Mouse (Mus musculus) heart, adult 2 months (tissue): ENCODE data around the gene Pgc.

Experiments
- CTCF ChIP-seq: fragments of 200-600 bp; IDR thresholded peaks from 2 replicates; pipeline ENCODE4 v1.8.1; 2022; ENCODE audit warnings: antibody characterized with exemption, mild to moderate bottlenecking, moderate library complexity
- EP300 ChIP-seq: fragments of 200-500 bp; IDR thresholded peaks from 2 replicates; pipeline ENCODE4 v1.6.1; 2011; ENCODE audit warnings: low read depth, low read length, control low read depth; ENCODE audit not compliant: insufficient read depth
- POLR2A ChIP-seq: fragments of 200-500 bp; IDR thresholded peaks from 2 replicates; pipeline ENCODE4 v1.6.1; 2011; ENCODE audit warnings: mild to moderate bottlenecking, low read depth, low read length, control low read depth; ENCODE audit not compliant: insufficient read depth

DNA sequence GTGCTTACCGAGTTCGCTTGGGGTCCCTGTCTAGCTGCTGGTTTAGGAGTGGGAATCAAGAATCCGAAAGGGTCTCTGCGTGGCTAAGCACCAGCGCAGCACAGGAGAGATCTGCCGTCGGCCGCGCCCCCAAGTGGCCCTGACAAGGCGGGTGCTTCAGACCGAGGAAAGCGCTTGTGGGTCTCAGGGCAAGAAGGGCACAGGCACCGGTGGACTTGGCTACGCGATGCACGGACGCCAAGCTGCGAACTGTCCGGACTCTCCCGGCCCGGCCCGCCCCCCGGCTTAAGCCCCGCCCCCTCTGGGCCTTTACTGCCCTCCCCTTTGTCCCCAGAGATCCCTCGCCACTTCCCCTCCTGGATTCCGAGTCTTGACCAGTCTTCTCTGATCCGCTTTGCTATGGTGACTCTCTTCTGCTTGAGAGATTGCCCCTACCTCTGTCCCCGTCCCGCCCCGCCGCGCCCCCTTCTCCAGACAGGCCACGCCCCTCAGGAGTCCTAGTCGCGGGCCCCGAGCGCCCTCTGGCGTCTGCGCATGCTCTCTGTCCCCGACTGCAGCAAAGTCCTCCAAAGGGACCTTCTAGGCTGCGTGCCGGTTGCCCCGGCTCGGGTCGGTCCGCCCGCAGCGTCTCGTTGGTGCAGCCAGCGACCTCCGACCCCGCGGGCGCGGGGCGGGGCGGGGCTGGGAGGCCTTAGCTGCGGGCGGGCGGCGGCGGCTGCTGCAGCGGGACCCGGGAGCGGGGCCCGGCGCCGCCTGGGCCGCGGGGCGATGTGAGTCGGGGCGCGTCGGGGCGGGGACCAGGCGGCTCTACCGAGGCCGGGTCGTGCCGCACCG lies 31.9 kb upstream of the Pgc start, which contains the start of gene Prickle4:
- peak; percentile 66 for TF ChIP-seq POLR2A
- no peak; the same call in 1 of the 2 replicates for TF ChIP-seq EP300
- peak; percentile 74 for TF ChIP-seq CTCF
